Comparison of ENCODE assay signal across 17 mouse cellular contexts in genomic region chr11:70831201-70831600, GRCm38 (mm10). TPM values are rescaled to one million over a fixed set of nuclear protein-coding genes. Genes with fewer than 3 reads are reported as not detected.
"Had no signal": no experiment of that assay in that cellular context is flagged by ENCODE, and none has a peak within 500 bp of the region (broad histone marks: within the 10 kb centered on the region; RNA-seq: fewer than 3 reads in every experiment).

No protein-coding gene starts in this region.

- H3K27me3 ChIP-seq: neural tube, embryonic 12.5 days; neural tube, embryonic 13.5 days; neural tube, embryonic 15.5 days; stomach, embryonic 15.5 days had no signal

- DNase-seq: right cerebral cortex, adult 18-20 months; right cerebral cortex, postnatal 14 days; right cerebral cortex, postnatal 25 days; right cerebral cortex, postnatal 4 days; spleen, adult 18-20 months; thymus, adult 18-20 months; thymus, adult 2 months; thymus, postnatal 14 days; thymus, postnatal 25 days; thymus, postnatal 36 days; thymus, postnatal 4 days had no signal

- H3K36me3 ChIP-seq: neural tube, embryonic 12.5 days; neural tube, embryonic 13.5 days; neural tube, embryonic 15.5 days; stomach, embryonic 15.5 days had no signal

- H3K4me1 ChIP-seq: neural tube, embryonic 12.5 days; neural tube, embryonic 13.5 days; neural tube, embryonic 15.5 days; stomach, embryonic 15.5 days had no signal

- H3K9me3 ChIP-seq: neural tube, embryonic 13.5 days; neural tube, embryonic 15.5 days; stomach, embryonic 15.5 days had no signal

- H3K27ac ChIP-seq: neural tube, embryonic 12.5 days; neural tube, embryonic 13.5 days; neural tube, embryonic 15.5 days; stomach, embryonic 15.5 days; stomach, postnatal 0 days had no signal

- H3K4me3 ChIP-seq: neural tube, embryonic 12.5 days; neural tube, embryonic 13.5 days; neural tube, embryonic 15.5 days; stomach, embryonic 15.5 days had no signal

- H3K9ac ChIP-seq: neural tube, embryonic 12.5 days; neural tube, embryonic 13.5 days; neural tube, embryonic 15.5 days; stomach, embryonic 15.5 days had no signal

RNA-seq across cellular contexts. Expression of gene Scimp, which starts 18.8 kb away (rescaled TPM):
- polyA plus RNA-seq: neural tube, embryonic 12.5 days; neural tube, embryonic 13.5 days; neural tube, embryonic 14.5 days had no signal
